Mouse (Mus musculus) MEL (cell line): ENCODE data around the gene Tpra1. TPM values are rescaled to one million over a fixed set of nuclear protein-coding genes. Genes with fewer than 3 reads are reported as not detected.
A peak's percentile ranks its signal among the peaks of the same experiment; 100 is the strongest.

Experiments used
- DNase-seq: peaks from one replicate; pipeline ENCODE4 v3.0.0; 2011; ENCODE audit warnings: low read depth, low spot score
- H3K27ac ChIP-seq: 2 replicates; pipeline ENCODE4 v1.5.1; 2012; ENCODE audit warnings: low read depth, mild to moderate bottlenecking, control low read depth, low read length, moderate library complexity; ENCODE audit not compliant: control insufficient read depth
- H3K27me3 ChIP-seq, 2 experiments: fragments of 150-350 bp in 1 of 2; sonication (generic) in 1 of 2; 2 replicates each; pipeline ENCODE4 v1.6.1; 2012; ENCODE audit warnings: low read length in 2 of 2, mild to moderate bottlenecking in 2 of 2, improper control_type of control experiment in 1 of 2, moderate library complexity in 1 of 2; ENCODE audit not compliant: insufficient read depth in 2 of 2, control insufficient read depth in 1 of 2
- H3K36me3 ChIP-seq, 2 experiments: 2 replicates each; pipeline ENCODE4 v1.6.1; 2012 to 2014; ENCODE audit warnings: low read length in 2 of 2, improper control_type of control experiment in 1 of 2, inconsistent platforms in 1 of 2, mild to moderate bottlenecking in 1 of 2; ENCODE audit not compliant: insufficient read depth in 2 of 2, control insufficient read depth in 1 of 2
- H3K4me1 ChIP-seq, 2 experiments: fragments of 150-350 bp in 1 of 2; sonication (generic) in 1 of 2; 2 replicates each; pipeline ENCODE4 v1.6.1; 2012; ENCODE audit warnings: low read length in 2 of 2, improper control_type of control experiment in 1 of 2, mild to moderate bottlenecking in 1 of 2; ENCODE audit not compliant: insufficient read depth in 2 of 2, control insufficient read depth in 1 of 2
- H3K4me3 ChIP-seq, 2 experiments: fragments of 150-350 bp in 1 of 2; sonication (generic) in 1 of 2; 2 replicates each; pipeline ENCODE4 v1.5.1; 2012; ENCODE audit warnings: low read depth in 2 of 2, low read length in 2 of 2, mild to moderate bottlenecking in 2 of 2, moderate library complexity in 2 of 2, control low read depth in 1 of 2, improper control_type of control experiment in 1 of 2; ENCODE audit not compliant: control insufficient read depth in 1 of 2, insufficient read depth in 1 of 2
- H3K79me2 ChIP-seq: 2 replicates; pipeline ENCODE4 v1.6.1; 2012; ENCODE audit warnings: mild to moderate bottlenecking, low read length, moderate library complexity; ENCODE audit not compliant: control insufficient read depth, poor library complexity, insufficient read depth
- H3K9ac ChIP-seq: 2 replicates; pipeline ENCODE4 v1.6.1; 2012; ENCODE audit warnings: low read depth, mild to moderate bottlenecking, control low read depth, low read length, moderate library complexity; ENCODE audit not compliant: control insufficient read depth, poor library complexity, severe bottlenecking
- H3K9me3 ChIP-seq: fragments of 150-350 bp; sonication (generic); replicated peaks from 2 replicates; pipeline ENCODE4 v1.6.1; 2012; ENCODE audit warnings: mild to moderate bottlenecking, low read length, improper control_type of control experiment, moderate library complexity; ENCODE audit not compliant: insufficient read depth
- CHD1 ChIP-seq: IDR thresholded peaks from 2 replicates; pipeline ENCODE4 v1.6.1; 2012; ENCODE audit warnings: low read depth, mild to moderate bottlenecking, inconsistent platforms, low read length, improper control_type of control experiment
- CHD2 ChIP-seq: IDR thresholded peaks from 2 replicates; pipeline ENCODE4 v1.6.1; 2011; ENCODE audit warnings: low read length, improper control_type of control experiment
- ELF1 ChIP-seq: IDR thresholded peaks from 2 replicates; pipeline ENCODE4 v1.6.1; 2014; ENCODE audit warnings: low read depth, mild to moderate bottlenecking, inconsistent platforms, low read length, improper control_type of control experiment, moderate library complexity
- ETS1 ChIP-seq: IDR thresholded peaks from 2 replicates; pipeline ENCODE4 v1.6.1; 2012; ENCODE audit warnings: low read depth, mild to moderate bottlenecking, inconsistent platforms, low read length, improper control_type of control experiment, moderate library complexity
- GABPA ChIP-seq: IDR thresholded peaks from 2 replicates; pipeline ENCODE4 v1.6.1; 2012; ENCODE audit warnings: low read depth, mild to moderate bottlenecking, inconsistent platforms, low read length, improper control_type of control experiment, moderate library complexity
- HCFC1 ChIP-seq: IDR thresholded peaks from 2 replicates; pipeline ENCODE4 v1.6.1; 2012; ENCODE audit warnings: low read depth, mild to moderate bottlenecking, inconsistent platforms, low read length, improper control_type of control experiment, moderate library complexity
- JUND ChIP-seq: IDR thresholded peaks from 2 replicates; pipeline ENCODE4 v1.6.1; 2011; ENCODE audit warnings: low read depth, mild to moderate bottlenecking, improper control_type of control experiment, low read length
- KAT2A ChIP-seq: conservative IDR thresholded peaks from 2 replicates; pipeline ENCODE4 v1.6.1; 2012; ENCODE audit warnings: low read depth, low read length, improper control_type of control experiment, inconsistent platforms
- MAFK ChIP-seq: IDR thresholded peaks from 2 replicates; pipeline ENCODE4 v1.6.1; 2011; ENCODE audit warnings: low read depth, mild to moderate bottlenecking, low read length, improper control_type of control experiment, borderline replicate concordance
- MAZ ChIP-seq: IDR thresholded peaks from 2 replicates; pipeline ENCODE4 v1.6.1; 2012; ENCODE audit warnings: low read depth, mild to moderate bottlenecking, inconsistent platforms, low read length, improper control_type of control experiment
- MEF2A ChIP-seq: IDR thresholded peaks from 2 replicates; pipeline ENCODE4 v1.6.1; 2014; ENCODE audit warnings: low read depth, mild to moderate bottlenecking, inconsistent platforms, low read length, improper control_type of control experiment; ENCODE audit not compliant: poor library complexity, insufficient replicate concordance, severe bottlenecking; ENCODE audit errors: extremely low read depth
- MXI1 ChIP-seq: IDR thresholded peaks from 2 replicates; pipeline ENCODE4 v1.6.1; 2011; ENCODE audit warnings: mild to moderate bottlenecking, low read depth, low read length, improper control_type of control experiment
- MYC ChIP-seq: IDR thresholded peaks from 2 replicates; pipeline ENCODE4 v1.6.1; 2011; ENCODE audit warnings: low read depth, mild to moderate bottlenecking, low read length, improper control_type of control experiment, moderate library complexity
- NELFE ChIP-seq: IDR thresholded peaks from 2 replicates; pipeline ENCODE4 v1.6.1; 2011; ENCODE audit warnings: low read depth, low read length, improper control_type of control experiment
- POLR2A ChIP-seq, 2 experiments: IDR thresholded peaks; 2 replicates each; pipeline ENCODE4 v1.6.1; 2011 to 2012; ENCODE audit warnings: low read length in 2 of 2, mild to moderate bottlenecking in 2 of 2, control low read depth in 1 of 2, improper control_type of control experiment in 1 of 2, low read depth in 1 of 2, moderate library complexity in 1 of 2; ENCODE audit not compliant: control insufficient read depth in 1 of 2, insufficient read depth in 1 of 2, poor library complexity in 1 of 2
- POLR2AphosphoS2 ChIP-seq: IDR thresholded peaks from 2 replicates; pipeline ENCODE4 v1.6.1; 2011; ENCODE audit warnings: low read length, improper control_type of control experiment
- RAD21 ChIP-seq: IDR thresholded peaks from 2 replicates; pipeline ENCODE4 v1.6.1; 2011; ENCODE audit warnings: mild to moderate bottlenecking, low read depth, low read length, improper control_type of control experiment
- SIN3A ChIP-seq: IDR thresholded peaks from 2 replicates; pipeline ENCODE4 v1.6.1; 2012; ENCODE audit warnings: low read length, improper control_type of control experiment, inconsistent platforms
- TBP ChIP-seq: IDR thresholded peaks from 2 replicates; pipeline ENCODE4 v1.8.0; 2011; ENCODE audit warnings: low read depth, low read length, improper control_type of control experiment
- TCF12 ChIP-seq: IDR thresholded peaks from 2 replicates; pipeline ENCODE4 v1.6.1; 2014; ENCODE audit warnings: low read depth, mild to moderate bottlenecking, inconsistent platforms, low read length, improper control_type of control experiment, moderate library complexity
- UBTF ChIP-seq: IDR thresholded peaks from 2 replicates; pipeline ENCODE4 v1.6.1; 2012; ENCODE audit warnings: low read depth, mild to moderate bottlenecking, inconsistent platforms, low read length, improper control_type of control experiment, moderate library complexity, borderline replicate concordance; ENCODE audit not compliant: insufficient read depth
- USF1 ChIP-seq: IDR thresholded peaks from 2 replicates; pipeline ENCODE4 v1.6.1; 2014; ENCODE audit warnings: low read depth, mild to moderate bottlenecking, inconsistent platforms, low read length, improper control_type of control experiment, moderate library complexity
- USF2 ChIP-seq, 2 experiments: IDR thresholded peaks; 2 replicates each; pipeline ENCODE4 v1.6.1; 2011 to 2012; ENCODE audit warnings: improper control_type of control experiment in 2 of 2, low read length in 2 of 2, borderline replicate concordance in 1 of 2, inconsistent platforms in 1 of 2, low read depth in 1 of 2, mild to moderate bottlenecking in 1 of 2; ENCODE audit not compliant: insufficient read depth in 1 of 2
- ZKSCAN1 ChIP-seq: IDR thresholded peaks from 2 replicates; pipeline ENCODE4 v1.6.1; 2012; ENCODE audit warnings: low read depth, mild to moderate bottlenecking, inconsistent platforms, low read length, improper control_type of control experiment, moderate library complexity
- polyA plus RNA-seq, 2 experiments: library from polyadenylated mRNA; stranded (reverse) in 1 of 2; unstranded in 1 of 2; fragments of >175 nt in 1 of 2; fragments of >200 nt in 1 of 2; gene quantifications; 2 replicates each; pipeline versions ENCODE4 v1.2.1 to v1.2.4; 2012; ENCODE audit warnings: low replicate concordance in 2 of 2, low read depth in 1 of 2; ENCODE audit not compliant: insufficient read length in 2 of 2, insufficient read depth in 1 of 2, missing spikeins in 1 of 2
- total RNA-seq: library from RNA; depleted of rRNA; stranded (reverse); fragments of 300-350 nt; gene quantifications from 2 replicates; pipeline ENCODE4 v1.2.3, GENCODE M21; 2012; rRNA removed

Gene Tpra1
- 20.3 and 22.9 TPM in 2 replicates for total RNA-seq
- 10 to 100 TPM in 1 of 2 experiments, not detected in 1; 42.4 TPM for polyA plus RNA-seq

DNA sequence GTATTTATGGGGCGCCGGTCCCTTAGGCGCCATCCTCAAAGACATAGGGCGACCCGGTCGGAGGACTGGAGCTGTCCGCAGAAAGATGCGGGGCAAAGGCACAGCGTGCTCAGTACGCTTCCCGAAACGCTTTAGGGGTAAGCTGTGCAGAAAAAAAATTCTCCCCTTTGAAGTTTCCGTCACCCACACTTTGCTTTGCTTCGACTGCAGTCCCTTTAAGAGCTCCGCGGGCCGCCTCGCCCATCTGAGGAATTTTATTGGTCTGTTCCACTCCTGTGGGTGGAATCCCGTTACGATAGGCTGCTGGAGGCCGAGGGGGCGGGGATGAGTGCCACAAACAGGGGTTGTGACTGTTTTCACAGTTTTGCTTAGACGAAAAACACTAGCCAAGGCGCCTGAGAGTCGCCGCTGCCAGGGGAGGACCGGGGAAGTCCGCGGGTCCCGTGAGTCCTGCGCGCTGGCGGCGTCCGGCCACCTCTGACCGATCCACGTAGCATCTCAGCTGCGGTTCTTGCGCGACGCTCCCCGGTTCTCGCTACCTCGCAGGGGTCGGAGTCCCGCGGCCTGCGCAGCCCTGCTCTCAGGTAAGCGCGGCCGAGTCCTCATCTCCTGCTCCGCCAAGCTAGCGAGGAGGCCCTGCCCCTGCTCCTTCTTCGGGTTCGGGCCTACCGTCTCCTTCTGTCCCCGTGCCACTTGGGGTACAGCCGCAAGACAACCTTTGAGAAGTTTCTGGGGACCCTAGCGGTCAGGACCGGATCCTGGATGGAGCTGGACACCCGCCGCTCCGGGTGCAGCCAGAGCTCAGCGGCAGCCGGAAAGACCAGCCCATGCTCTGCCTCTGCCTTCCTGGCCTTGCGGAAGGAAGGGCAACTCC, at the start of gene Tpra1:
Gene Tpra1 (plus strand): TSS at position 305 of the 874 bp plus-strand sequence.
- 0 out of 2 replicates have a peak, but pooled peaks have one; percentile 45 for TF ChIP-seq MYC
- TF ChIP-seq MXI1 = peak; percentile 92
- peak; percentile 66 for TF ChIP-seq NELFE
- peak; percentile 79 for TF ChIP-seq TBP
- TF ChIP-seq POLR2AphosphoS2 = no peak
- TF ChIP-seq HCFC1 = peak; percentile 83
- peak; percentile 99 for TF ChIP-seq SIN3A
- no peak for TF ChIP-seq TCF12
- peak; percentile 51 to 78 for TF ChIP-seq POLR2A (IDR thresholded peaks at IDR 0.05; ENCODE audit: control insufficient read depth in 1 of 2, insufficient read depth in 1 of 2, low read depth in 1 of 2, low read length in 2 of 2, poor library complexity in 1 of 2)
- 0 out of 2 replicates have a peak, but pooled peaks have one; percentile 43 for TF ChIP-seq ELF1
- TF ChIP-seq UBTF = peak; percentile 64; the same call in 1 of the 2 replicates
- no peak for TF ChIP-seq GABPA
- H3K4me1 ChIP-seq = peaks cover 0 to 20% of the 10 kb centered on the region in 2 experiments; a peak in 2 of 4 replicates

DNA sequence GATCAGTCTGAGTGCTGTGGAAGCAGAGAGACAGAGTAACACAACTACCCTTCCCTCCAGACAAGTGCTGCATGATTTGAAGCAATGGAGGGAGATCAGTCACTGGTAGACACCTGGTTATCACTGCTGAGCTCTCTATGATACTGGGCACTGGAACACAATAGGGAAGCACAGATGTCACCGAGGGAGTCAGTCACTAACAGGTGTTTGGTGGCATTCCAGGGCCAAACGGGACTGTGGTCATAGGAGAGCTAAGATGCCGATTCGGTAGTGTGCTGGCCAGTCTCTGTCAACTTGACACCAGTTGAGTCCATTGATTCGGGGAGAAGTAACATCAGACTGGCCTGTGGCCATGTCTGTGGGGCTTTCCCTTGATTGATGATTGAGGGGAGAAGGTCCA, 47.5 kb upstream of the Tpra1 start:
- Histone ChIP-seq H3K27me3 (peaks cover 12 to 35% of the 10 kb centered on the region in 2 experiments), H3K36me3 (no peaks in the 10 kb centered on the region), H3K79me2 (no peaks in the 10 kb centered on the region), H3K9me3 (no peaks in the 10 kb centered on the region), H3K9ac (no peak overlapping the region), H3K27ac (no peak overlapping the region), H3K4me3 (no peak overlapping the region), H3K4me1 (no peaks in the 10 kb centered on the region)
- DNase-seq = no peak
- TF ChIP-seq MEF2A (no peak), TBP (no peak), MAFK (no peak), MAZ (no peak), USF1 (no peak), UBTF (no peak), CHD2 (no peak), NELFE (no peak), CHD1 (no peak), ZKSCAN1 (no peak), USF2 (IDR thresholded peaks at IDR 0.05; ENCODE audit: borderline replicate concordance in 1 of 2, insufficient read depth in 1 of 2, low read depth in 1 of 2, low read length in 2 of 2) (no peak), MXI1 (no peak), SIN3A (no peak), KAT2A (no peak), JUND (no peak), ETS1 (no peak), ELF1 (no peak), RAD21 (no peak), GABPA (no peak)
- TF ChIP-seq, all 39 proteins: peak for 0

More for the DNA sequence above, at the start of gene Tpra1:
- H3K79me2 ChIP-seq = peaks cover 25% of the 10 kb centered on the region
- peak; percentile 99 for DNase-seq
- H3K27ac ChIP-seq = peak within 1 kb of the TSS; percentile 58
- no peaks in the 10 kb centered on the region for H3K27me3 ChIP-seq
- H3K4me3 ChIP-seq = peak within 1 kb of the TSS; percentile 61 to 91
- no peaks in the 10 kb centered on the region for H3K9me3 ChIP-seq
- peak within 1 kb of the TSS; percentile 90 for H3K9ac ChIP-seq
- H3K36me3 ChIP-seq = peaks cover 0 to 10% of the 10 kb centered on the region in 2 experiments; a peak in 2 of 4 replicates
